Mouse (Mus musculus): ENCODE results near the gene Adam1a.
A peak's percentile ranks its signal among the peaks of the same experiment; 100 is the strongest.
"Not testable (repeated sequence)": the region's sequence is repeated elsewhere in the genome, so short reads cannot be mapped to it uniquely, and the experiment has no call there.

Gene Adam1a

GRCm38 (mm10) chr5:121562436-121562835 lies 17.2 kb upstream of the Adam1a start:
- DNase-seq, result no peak

- DNase-seq, result no peak
Measured at GRCm38 (mm10) chr5:121549196-121549595, 3.9 kb upstream of the Adam1a start.

DNA sequence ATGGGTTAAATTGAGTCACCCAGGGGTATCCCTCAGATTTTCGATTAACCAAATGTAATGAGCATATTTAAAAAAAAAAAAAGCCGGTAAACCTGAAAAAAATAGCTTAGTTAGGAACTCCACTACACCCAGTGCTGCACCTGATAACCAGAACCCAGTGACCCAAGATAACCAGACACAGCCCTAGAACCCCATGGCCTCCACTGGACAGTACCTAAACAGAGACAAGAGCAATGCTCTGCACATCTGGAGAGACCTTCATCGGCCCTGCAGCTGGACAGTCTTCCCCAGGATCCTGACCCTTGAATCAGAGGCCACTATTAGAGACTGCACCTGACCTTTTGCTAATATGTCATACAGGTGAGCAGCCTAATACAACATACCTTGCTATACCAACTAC lies 1.8 kb upstream of the Adam1a start:
- DNase-seq, result no peak

DNA sequence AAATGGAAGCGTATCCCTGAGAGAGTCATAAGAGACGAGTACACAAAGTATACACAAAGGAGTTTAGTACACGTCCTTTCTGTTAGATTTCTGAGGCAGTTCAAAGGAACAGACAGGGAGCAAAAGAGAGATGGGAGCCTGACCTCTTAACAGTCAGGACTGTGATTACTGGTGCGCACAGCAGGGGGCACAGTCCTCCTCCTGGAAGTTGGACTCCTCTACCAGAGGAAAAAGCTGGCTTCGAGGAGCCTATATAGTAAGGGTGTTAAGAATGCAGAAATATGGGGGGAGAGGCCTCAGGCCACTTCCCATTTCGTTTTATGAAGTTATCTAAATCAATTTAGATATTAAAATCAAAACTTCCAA lies 1.2 kb upstream of the Adam1a start:
- DNase-seq, result peak; percentile 52

- DNase-seq, result peak; percentile 93
Measured at GRCm38 (mm10) chr5:121545793-121546529, 679 bp upstream of the Adam1a start, which contains the start of gene Mapkapk5. Mapkapk5 (minus strand) TSS chr5:121545905.

- DNase-seq, result no peak
Measured at GRCm38 (mm10) chr5:121543370-121543769, 1.9 kb downstream of the Adam1a start.

- DNase-seq, result no peak
Measured at GRCm38 (mm10) chr5:121541235-121541634, 4.0 kb downstream of the Adam1a start.

- DNase-seq, result no peak
Measured at GRCm38 (mm10) chr5:121540066-121540465, 5.2 kb downstream of the Adam1a start.

- DNase-seq, result no peak
Measured at GRCm38 (mm10) chr5:121537588-121537987, 7.7 kb downstream of the Adam1a start.

GRCm38 (mm10) chr5:121536921-121537555 lies 8.2 kb downstream of the Adam1a start:
- no peak for DNase-seq

DNA sequence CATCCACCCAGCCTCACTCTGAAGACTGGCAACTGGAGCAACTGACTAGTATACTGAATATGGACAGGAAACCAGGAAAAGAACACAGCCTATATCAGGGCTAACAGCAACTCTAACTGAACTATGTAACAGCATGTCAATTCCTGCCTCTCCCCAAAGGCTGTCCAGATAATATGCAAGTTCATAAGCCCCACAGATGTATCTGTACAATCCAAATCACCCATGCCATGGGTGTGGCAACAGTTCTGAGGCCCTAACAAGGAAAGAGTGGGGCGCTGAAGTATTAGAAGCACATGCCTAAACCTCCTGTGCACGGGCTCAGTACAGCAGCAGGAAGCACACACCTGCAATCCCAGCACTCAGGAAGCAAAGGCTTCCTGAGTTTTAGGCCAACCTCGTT lies 10.2 kb downstream of the Adam1a start:
- DNase-seq, result no peak

DNA sequence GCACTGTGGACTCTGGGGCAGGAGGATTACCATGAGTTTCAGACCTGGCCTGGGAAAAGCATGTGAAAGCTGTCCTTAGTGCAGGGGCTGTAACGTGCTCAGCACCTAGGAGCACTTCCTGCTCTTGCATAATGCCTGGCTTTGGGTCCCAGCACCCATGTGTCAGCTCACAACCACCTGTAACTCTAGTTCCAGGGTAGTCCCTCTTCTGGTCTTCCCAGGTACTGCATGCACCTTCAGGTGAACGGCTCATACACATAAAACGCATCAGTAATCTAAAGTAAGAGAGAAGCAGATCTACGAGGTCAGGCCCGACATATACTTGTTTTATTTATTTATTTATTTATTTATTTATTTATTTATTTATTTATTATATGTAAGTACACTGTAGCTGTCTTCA lies 10.8 kb downstream of the Adam1a start:
- no peak for DNase-seq

DNA sequence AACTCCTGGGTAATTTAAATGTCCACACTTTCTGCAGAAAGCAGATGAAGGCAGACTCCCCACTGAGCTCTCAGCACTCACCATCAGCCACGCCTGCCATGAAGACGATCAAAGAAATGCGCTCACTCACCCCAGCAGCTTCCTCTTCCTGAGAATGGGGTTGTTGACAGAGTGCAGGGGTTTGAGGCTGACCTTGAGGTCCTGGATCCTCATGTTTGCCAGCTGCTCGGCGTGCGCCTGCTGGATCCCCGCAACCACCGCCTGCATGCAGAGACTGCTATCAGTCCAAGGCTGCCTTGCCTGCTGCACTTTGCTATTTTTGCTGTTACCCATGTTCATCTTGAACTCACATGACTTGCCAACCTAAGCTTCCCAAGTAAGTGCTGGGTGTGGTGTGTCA lies 18.3 kb downstream of the Adam1a start:
- no peak for DNase-seq

DNA sequence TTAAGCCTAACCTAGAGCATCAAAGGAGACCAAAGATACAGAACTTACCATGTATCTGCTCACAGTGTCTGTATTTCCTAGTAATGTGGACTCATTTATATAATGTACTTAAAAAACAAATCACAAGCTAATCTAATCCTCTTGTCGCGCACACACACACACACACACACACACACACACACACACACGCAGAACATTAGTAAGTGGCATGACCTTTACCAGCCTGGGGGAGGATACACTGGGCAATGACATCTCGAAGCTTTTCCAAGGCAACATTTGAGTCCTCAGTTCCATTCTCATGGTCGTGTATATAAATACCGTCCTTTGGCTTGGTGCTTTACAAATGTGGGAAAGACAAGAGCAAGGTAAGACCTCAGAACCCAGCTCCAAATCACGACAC lies 18.8 kb downstream of the Adam1a start:
- DNase-seq, result no peak

DNA sequence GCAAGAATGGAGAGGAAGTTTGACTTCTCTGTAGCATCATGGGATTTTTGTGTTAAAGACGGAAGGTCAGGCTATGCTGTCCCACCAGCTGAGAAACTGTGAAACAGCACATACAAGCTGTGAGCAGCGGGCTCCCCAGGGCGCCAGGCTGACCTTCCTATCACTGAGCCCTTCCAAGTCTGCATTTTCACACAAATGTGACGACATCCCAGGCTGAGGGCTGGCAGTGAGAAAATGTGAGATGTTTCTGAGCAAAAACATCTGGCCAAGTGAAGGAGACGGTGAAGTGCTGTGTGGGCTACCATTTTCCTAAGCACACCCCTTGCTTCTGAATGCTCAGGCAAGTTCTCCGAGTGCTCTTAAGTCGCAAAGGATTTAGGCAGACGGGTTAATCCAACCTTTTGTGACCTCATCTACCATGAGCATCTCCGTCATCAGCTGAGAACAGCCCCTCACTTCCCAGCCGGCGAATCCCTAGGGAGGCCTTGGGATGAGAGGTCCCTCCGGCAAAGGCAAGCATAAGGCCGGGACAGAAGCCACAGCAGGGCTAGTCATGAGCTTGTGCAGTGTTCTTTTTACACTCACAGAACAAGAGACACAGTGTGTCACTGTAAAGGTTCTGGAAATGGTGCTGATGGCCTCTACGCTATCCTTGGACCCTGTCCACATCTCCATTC lies 19.4 kb downstream of the Adam1a start:
- DNase-seq, result no peak

DNA sequence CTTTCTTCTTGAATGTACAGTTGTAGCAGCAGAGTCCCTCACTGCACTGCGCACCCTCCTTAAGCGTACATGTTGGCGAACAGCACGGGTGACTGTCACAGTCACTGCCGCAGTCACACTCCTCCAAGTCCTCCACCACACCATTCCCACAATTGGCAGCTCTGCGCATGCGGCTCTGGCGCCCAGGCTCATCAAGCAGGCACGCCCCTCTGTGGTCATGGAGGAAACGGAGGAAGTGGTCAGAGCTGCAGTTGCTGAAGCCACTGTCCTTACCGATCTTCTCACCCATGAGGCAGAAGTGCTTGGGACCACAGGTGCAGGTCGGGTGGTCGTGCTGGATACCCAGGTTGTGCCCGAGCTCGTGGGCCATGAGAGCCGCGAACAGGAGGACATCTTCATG lies 25.5 kb downstream of the Adam1a start:
- not testable (repeated sequence) for DNase-seq

- DNase-seq, result no peak
Measured at GRCm38 (mm10) chr5:121518983-121519382, 26.3 kb downstream of the Adam1a start.

- no peak for DNase-seq
Measured at GRCm38 (mm10) chr5:121510009-121510408, 35.3 kb downstream of the Adam1a start.

- no peak for DNase-seq
Measured at GRCm38 (mm10) chr5:121506846-121507245, 38.4 kb downstream of the Adam1a start.

- no peak for DNase-seq
Measured at GRCm38 (mm10) chr5:121503231-121503630, 42.1 kb downstream of the Adam1a start, which contains the start of gene Adam1b. Adam1b (minus strand) TSS chr5:121503435.

GRCm38 (mm10) chr5:121501424-121501996 lies 43.8 kb downstream of the Adam1a start:
- not testable (repeated sequence) for DNase-seq

DNA sequence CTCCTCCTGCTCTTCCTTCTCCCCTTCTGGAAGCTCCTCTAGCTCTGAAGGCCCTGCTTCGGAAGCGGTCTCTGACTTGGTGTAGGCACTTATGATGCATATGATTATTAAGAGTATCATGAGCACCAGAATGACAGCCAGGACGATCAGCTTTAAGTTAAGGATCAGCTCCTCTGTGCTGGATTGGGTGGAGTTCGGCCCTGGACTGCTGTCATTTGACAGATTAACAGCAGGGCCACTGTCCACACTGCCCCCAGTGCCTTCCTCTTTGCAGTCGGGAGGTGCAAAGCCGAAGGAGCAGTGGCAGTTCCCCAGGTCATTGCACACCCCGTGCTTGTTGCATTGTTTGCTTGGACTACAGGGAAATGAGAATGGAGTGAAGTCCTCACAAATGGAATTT lies 44.6 kb downstream of the Adam1a start:
- no peak for DNase-seq

- DNase-seq, result no peak
Measured at GRCm38 (mm10) chr5:121493305-121493704, 52.0 kb downstream of the Adam1a start.

DNA sequence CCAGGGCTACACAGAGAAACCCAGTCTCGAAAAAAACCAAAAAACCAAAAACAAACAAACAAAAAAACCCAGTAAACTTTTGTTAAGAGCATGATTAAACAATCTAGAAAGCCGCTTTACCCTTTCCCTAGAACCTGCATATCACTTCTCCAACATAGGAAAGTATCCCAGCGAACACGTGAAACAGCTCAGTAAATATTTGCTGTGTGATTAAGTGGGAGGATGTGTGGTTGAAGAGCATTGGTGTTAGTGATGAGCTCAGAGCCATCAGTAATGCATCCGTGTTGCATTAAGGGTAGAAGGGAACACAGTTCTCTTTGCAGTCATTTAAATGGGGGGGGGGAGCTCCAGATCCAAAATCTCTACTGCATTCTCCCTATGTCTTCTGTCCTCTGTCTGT lies 60.5 kb downstream of the Adam1a start:
- no peak for DNase-seq
